Mouse (Mus musculus) thymus, postnatal 36 days (tissue): ENCODE results near the gene Mrps14.
A peak's percentile ranks its signal among the peaks of the same experiment; 100 is the strongest.

Experiments used
- DNase-seq, 2 experiments: peaks; one replicate each; pipeline ENCODE4 v3.0.0; 2022; ENCODE audit warnings: mixed read lengths in 2 of 2

Gene Mrps14

DNA sequence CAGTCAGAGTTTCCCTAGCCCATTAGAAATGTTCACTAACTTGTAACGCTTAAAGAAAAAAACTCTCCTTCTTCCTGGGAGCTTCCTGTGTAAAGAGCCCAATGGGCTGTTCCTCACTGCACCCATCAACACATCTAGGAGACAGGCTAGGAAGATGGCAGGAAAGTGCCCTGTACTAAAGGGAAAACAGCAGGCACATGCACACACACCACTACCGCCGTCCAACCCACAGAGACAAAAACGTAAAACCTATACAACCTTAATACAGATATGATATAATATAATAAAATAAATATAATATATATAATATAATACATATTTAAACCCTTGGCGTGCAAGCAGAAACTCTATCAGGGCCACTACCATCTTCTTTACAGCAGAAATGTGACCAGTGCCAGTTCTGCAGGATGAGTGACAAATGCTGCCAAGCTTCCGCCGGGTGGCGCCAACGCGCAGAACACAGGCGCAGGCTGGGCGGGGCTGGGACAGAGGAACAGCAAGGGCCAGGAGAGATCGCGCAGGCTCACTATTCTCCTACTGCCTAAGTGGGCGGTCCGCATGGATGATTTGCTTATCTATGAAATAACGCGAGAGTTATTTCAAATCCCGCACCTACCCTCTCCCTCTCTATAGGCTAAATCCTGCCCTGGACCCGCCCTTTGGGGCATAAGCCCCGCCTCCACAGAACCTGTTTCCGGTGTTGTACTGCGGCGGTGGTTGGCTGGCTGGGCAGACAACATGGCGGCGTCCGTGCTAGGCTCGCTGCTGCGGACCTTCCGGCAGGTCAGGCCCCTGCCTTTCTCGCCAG, at the start of gene Mrps14:
TSS of gene Mrps14 (plus strand) at position 687 of the 808 bp plus-strand sequence.
- peak; percentile 99 for DNase-seq

DNA sequence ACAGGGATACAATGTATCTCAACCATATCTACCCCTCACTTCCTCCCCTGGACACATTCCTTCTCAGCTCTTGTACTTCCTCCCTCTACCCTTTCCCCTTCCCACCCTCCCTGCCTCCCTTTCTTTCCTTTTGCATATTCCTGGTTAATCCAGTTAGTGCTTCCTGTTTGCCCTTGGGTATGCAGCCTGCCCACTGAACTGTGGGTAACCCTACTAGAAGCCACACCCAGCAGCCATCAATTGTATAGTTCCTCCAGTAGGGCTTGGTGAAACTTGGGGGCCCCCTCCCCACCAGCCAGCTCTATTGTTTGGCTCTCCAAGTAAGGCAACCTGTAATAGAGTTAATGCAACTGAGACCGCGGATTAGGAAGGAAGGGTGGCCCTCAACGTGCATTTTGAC, 49.4 kb upstream of the Mrps14 start:
- DNase-seq, result no peak

DNA sequence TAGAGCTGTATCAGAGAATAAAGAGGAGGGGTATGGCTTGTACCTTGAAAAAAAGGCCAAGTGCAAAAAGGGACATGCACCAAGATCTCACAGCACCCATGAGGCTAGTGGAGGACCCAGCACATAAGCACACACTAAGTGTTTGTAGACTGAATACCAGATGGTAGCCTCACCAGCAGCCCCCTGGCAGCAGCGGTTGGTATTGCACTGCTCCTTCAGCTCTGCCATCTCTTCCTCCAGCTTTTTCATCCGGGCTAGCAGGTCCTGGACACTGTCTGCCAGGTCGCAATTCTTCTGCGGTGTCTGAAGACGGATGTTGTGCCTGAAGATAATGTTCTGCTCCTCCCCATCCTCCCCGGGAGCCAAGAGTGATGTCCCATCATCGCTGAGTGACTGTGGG, 47.7 kb upstream of the Mrps14 start:
- DNase-seq, result no peak

DNA sequence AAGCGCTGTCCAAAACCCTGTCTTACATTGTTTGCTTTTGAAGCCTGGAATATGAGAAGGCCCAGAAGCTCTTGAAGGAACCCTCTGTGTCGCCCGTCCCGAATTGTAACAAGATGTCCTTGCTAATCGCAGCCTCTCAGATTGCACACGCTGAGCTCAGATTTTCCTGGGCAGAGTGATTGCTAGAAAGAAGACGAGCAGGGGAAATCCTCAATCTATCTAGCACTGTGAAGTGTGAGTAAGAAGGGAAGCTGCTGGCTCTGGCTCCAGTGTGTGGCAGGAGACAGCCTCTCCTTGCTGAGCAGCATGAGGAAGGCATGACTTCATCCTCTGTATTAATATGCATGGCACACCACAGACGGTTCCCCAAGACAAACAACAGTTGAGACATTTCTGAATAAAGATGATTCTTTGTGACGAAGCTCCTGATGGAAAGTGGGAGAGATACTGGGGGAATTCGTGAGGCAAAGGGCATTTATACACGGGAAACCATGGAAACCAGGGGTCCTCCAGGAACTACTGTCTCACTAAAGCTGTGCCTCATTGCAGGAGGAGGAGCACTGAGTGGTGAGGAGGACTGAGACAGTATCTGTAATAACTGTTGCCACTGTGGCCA, 45.6 kb upstream of the Mrps14 start:
- no peak for DNase-seq

DNA sequence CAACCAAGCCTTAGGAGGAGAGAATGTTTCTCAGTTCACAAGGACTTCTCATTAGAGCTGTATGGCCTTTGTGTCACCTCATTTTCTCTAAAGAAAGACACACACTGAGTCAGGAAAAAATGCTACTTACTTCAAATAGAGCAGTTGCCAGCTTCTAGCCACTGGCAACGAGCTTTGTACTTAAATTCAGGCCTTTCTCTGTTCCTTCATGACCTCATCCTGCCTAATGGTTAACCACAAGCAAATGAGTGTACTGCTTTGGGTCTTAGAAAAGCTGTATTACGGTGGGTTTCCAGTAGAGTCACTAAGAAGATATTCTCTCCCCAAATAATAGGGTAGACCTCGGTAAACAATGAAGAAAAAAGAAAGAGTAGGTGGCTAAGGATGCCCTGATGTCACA, 44.3 kb upstream of the Mrps14 start:
- no peak for DNase-seq

DNA sequence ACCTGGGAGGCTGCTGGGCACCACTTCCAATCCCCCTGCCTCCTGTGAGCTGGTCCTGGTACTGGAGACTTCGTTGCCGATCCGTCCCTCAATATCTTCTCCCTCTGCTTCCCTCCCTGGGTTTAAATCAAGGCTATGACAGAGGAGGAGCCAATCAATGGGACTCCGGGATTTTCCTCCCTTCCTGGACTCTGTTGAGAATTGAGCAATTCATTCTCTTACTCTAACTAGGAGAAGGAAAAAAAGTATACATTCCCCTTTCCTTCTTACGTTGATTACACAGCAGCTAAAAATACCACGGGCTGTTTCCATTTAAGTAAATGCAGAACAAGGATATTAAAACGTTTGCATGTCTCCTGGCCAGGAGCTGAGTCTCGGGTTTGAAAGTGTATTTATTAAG, 41.5 kb upstream of the Mrps14 start, which contains the start of gene Tnn:
TSS of gene Tnn (minus strand) at position 101 of the 400 bp plus-strand sequence.
- DNase-seq, result no peak

DNA sequence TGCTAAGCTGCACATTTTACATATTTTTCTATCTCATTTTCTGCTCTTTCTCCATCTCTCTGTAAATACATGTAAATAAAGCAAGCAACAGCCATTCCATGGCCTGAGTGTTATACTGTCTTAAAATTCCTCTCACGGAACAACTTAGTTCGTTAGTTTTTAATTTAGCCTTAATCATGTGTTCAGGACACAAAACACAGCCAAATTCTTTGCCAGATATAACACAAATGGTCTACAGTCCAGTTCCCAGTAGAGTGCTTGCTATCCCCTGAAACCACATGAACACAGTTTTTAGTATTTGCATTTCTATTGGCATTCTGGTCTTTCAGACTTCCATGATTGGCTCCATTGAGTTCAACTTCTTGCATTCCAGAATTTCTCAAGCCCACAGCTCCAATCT, 36.8 kb upstream of the Mrps14 start:
- DNase-seq, result no peak

DNA sequence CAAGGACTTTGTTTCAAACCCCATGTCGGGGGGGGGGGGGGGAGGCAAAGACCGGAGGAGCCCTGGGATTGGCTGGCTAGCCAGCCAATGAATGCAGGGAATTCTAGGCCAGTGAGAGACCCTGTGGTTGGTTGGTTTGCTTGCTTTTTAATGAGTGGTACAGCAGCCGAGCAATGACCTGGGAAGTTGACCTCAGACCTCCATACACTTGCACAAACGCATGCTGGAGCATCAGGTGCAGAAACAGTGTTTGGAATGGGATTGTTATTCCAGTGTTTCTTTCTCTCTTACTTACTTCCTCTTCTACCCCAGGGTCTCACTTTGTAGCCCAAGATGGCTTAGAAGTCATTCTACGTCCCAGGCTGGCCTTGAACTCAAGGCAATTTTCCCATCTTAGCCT, 28.4 kb upstream of the Mrps14 start:
- DNase-seq, result no peak

DNA sequence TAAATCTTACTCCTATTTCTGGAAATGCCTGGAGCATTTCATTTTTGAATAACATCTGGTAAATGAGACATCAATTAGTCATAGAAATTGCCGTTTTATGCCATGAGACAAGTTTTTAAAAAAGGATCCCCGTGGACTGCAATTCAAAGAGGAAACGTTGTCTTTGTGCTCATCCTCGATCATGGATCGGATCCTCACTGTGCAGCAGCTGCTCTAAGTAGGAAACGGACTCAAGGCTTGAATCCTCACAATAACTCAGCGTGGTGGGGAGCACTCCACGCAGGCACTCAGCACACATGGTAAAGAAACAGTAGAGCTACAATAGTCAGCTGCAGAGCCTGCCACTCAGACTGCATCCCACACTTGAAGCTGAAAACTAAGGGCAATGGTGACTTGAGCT, 18.1 kb upstream of the Mrps14 start:
- DNase-seq, result no peak

DNA sequence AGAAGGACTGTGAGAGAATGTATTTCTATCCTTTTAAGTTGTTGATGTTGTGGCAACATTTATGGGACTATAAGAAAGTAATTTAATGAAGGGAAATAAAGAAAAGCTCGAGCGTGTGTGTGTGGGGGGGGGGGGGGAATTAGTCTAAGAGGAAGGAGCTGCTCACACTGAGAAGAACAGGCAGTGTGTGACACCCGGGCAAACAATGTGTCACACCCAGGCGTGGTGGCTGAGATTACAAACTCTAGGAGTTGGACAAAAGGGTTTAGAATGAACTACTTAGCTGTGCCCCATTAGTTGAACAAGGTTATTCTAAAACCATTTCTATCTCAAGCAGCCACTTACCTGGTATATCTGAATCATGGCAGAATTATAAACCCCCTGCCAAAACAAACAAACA, 13.8 kb upstream of the Mrps14 start:
- no peak for DNase-seq

DNA sequence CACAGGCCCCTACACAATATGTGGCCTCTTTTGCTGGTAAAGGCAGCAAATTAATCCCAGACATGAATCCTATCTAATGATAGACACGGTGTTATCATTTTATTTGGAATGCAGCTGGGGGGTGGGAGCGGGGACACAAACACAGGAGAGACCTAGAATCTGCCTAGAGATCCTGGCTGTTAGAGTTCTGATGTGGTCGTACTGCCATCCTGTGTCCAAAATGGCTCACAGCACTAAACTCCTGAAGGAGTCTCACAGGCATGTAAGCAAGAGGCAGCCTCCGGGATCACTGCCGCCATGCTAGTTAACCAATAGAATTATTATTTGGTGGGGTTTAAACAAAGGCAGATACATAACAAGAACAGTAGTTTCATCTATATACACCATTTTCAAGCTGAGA, 10.5 kb upstream of the Mrps14 start:
- no peak for DNase-seq

DNA sequence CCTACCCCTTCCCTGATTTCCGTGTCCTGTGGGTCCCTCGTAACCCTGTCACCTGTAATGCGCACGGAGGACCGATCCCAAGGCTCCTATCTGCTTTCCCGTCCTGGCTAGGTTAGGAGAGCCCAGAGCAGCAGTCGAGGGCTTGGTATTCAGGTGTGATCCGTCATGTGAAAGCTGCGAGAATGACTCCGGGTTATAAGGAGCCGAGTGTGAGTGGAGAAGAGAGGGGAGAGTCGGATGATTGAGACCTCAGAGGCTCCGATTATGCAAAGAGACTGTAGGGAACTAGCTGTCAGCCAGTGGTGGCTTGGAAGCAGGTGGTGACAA, 285 bp downstream of the Mrps14 start:
- no peak for DNase-seq

DNA sequence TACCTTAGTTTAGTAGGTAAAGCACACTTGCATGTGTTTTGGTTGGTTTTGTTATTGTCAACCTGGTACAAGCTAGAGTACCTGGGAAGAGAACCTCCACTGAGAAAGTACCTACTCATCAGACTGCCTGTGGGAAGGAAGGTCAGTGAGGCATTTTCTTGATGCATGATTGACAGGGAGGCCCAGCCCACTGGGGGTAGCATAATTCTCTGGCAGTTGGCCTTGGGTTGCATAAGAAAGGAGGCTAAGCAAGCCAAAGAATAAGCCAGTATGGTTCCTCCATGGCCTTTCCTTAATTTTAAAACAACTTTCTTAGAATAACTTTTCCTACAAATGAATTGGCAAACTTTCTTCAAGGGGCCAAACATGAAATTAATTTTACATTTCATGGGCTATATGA, 10.5 kb downstream of the Mrps14 start:
- no peak for DNase-seq

DNA sequence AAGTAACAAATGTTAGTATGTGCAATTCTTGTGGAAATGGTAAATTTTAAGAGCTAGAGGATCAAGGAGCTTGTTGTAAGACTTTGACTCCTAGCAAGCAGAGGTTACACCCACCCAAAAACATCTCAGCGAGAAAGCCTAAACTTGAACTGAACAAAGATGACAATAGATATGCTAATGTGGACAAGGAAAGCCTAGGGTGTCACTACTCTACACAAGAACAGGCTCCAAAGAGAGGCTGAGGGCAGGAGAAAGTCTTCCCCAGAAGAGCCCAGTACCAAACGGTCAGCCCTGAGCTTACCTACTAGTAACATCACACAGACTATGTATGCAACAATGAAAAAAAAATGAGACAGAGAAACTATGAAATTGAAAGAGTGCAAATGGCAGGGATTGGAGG, 14.8 kb downstream of the Mrps14 start:
- no peak for DNase-seq

DNA sequence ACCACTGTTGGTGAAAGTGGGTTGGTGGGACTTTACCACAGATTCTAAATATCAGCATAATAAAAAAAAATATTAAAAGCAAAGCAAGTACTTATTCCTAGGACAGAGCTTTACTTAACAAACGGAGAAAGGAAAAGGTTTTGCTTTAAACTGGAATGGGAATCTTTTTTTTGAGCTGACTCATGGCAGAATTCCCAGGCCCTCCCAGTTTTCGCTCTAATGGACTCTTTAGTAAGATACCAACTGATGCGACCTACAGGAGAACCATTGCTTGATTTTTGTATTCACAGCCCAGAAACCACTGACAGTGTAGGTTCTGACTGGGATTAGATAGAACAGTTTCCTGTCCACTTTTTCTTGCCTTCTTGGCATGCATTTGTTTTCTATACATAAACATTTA, 15.6 kb downstream of the Mrps14 start:
- DNase-seq, result no peak

DNA sequence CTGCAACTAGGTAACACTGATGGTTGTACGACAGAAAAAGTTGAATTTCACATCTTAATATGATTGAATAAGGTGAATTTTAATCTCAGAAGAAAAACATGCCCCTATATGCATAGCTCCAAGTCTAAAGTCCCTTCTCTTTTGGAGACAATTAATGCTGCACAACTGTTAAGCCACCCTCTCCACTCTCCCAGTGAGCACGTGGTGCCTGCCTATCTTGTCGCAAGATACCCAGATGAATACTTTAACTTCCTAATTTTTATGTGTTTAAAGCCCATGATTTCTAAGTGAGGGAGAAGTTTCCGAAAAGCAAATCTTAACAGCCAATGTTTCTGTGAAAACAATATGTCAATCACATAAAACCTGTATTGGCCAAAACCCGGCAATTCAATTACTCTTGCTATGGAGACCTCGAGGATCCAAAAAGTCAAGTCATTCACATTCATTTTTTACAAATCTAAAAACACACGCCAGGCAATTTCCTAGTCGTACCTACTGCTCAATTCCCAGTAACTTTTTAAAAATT, 16.6 kb downstream of the Mrps14 start:
- DNase-seq, result no peak

DNA sequence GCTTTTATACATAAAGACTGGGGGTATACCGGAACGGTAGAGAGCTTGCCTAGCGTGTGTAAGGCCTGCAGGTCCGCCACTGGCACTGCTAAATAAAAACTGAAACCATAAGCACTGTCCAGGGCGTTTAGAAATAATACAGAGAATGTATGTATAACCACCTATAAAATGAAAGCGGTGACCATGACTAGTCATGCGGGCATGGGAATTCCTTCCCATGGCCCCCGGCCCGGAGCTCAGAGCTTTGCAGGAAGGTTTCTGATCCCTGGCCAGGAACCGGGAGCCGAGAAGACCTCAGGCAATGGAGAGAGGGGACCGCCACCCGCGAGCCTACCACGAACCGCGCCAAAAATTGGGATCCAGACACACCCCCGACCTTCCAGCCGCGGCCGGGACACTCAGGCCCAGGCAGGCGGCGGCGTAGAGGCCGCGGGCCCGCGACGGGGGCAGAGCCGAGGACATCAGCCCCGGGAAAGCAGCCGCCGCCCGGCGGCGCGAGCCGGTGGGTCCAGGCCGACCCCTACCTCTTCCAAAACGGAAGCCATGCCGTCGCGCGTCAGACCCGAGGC, 17.2 kb downstream of the Mrps14 start:
- no peak for DNase-seq

DNA sequence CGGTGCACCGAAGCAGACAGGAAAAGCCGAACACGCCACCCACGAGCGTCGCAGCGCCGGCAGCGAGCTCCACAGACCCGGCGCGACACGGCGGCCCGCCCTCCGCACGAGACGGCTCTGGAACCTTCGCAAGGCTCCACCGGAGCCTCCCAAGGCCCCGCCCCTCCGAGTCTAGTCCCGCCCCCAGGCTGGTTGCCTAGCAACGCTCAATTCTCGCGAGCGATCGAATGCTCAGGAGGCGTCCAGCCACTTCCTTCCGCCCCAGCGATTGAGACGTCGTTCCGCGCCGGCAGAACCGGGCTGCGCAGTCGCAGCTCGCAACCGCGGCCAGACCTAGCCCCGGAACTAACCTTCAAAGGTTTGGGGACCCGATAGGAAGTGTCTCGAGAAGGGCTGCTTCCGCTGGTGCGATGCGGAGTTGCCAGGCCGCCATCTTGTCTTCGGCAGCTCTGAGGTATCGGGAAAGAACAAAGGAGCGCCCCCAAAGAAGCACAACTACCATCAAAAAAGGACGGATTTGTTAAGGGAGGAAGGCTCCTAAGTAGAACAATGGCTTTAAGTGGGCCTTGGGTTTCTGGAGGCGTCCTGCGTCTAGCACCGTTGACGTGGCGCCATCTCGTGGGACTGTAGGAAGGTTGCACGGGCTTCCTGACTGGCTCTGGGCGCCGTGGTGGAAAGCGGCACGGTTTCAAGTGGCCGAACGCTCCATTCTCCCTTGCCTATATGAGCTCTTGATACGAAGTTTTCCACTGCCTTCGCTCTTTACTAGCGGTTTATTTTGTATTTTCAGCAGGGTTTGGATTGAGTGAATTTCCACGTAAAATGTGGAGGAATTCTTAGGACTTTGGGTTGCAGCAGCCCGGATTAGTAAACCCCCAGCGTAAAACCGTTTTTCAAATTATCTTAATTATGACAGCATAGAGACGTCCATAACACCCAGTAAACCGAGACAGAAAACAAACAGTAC, 18.0 kb downstream of the Mrps14 start, which contains the start of gene Cacybp:
TSS of gene Cacybp (minus strand) at position 173 of the 967 bp plus-strand sequence.
- DNase-seq, result peak; percentile 100

DNA sequence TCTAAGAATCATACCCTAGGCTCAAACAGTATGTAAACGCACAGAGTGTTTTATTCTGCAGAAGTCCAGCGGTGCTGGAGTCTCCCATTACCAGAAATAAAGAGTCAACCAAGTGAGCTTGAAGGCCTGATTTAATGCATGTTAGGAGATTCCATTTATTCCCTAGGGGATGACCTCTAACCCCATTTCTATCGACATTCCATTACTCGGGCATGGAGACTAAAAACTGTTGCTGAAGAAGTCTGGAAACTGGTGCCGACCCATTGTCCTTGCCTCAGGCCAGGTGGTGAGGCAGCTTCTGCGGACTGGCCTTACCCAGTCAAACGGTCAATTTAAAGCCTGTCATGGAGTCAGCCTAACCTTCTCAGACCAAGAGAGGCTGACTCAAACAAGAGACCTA, 19.2 kb downstream of the Mrps14 start:
- DNase-seq, result no peak

DNA sequence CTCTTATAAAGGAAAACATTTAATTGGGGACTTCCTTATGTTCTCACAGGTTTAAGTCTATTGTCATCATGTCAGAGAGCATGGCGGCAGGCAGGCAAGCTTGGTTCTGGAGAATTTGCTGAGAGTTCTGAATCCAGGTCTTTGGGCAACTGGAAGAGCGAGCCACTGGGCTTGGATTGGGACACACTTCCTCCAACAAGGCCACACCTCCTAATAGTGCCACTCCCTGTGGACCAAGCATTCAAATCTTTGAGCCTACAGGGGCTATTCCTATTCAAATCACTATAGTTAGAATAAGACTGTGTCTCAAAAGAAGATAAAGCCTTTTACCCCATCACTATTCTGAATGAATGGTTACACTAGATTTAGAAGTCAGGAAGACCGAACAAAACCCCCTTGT, 22.9 kb downstream of the Mrps14 start:
- no peak for DNase-seq

DNA sequence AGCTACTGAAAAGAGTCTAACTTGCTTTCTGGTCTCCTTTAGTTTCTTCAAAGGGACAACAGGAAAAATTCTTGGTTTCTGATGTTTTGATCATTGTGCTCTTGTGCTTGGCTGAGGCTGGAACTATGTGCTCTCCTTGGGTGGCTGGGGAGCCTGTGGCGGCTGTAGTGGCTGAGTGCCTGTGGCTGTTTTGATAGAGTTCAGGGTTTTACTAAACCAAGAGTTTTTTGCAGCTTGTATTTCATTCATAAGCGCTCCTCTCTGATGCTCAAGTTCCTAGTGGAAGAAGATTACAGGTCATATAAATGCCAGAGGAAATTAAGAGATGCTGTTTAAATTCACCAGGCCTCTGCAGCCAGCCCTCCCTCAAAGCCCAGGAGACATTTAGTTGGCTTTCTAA, 29.1 kb downstream of the Mrps14 start:
- no peak for DNase-seq

DNA sequence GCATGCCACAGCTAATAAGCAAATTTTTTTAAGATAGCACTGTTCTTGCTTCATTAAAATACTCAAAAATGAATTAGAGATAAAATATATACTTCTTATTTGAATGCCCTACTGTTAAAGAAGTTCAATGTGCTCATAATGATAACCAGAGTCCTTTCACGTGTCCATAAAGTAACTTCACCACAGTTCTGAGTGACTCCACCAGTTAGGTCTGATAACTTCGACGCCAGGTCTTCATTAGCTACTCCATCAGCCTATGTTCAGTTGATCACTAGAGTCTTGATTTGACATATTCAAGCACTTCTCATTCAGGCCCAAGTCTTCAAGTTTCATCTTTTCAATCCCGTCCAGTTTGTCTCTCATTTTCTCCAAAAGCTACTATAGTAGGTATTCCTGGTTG, 32.2 kb downstream of the Mrps14 start:
- DNase-seq, result no peak

DNA sequence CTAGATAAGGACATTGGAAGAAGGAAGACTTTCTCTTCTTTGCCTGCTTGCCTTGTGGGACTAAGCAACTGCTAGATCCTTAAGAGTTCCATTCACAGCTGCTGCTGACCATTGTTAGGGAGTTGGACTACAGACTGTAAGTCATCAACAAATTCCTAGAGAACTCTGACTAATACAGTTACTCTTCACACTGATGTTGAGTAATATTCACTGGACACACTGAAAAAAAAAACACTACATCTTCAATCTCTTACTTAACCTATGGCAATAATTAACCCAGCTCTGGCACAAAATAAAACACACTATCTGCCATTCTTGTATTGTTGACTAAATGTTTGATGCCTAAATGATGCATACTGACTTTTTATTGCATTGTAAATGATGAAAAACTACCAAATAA, 32.8 kb downstream of the Mrps14 start:
- DNase-seq, result no peak
